Mouse (Mus musculus): ENCODE measurements around the gene Acot3.

DNA sequence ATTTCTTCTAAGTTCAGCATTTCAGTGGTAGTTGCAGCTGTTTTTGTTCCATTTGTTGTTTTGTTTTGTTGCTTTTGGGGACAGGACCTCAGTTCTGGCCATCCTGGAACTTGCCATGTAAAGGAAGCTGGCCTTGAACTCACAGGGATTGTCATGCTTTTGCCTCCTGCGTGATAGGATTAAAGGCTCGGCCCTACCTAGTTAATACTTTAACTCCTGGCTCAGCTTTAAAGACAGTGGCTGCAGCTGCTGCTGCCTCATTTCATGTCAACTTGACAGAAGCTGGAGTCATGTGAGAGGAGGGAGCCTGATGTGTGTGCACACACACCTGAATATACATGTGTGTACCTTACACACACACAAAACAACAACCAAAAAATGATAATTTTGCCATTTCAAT is 7.9 kb upstream of the Acot3 start:
- TF ChIP-seq CTCF (IDR thresholded peaks at IDR 0.05; ENCODE audit: insufficient read depth, low read length) (no peak), POLR2A (IDR thresholded peaks at IDR 0.05; ENCODE audit: borderline replicate concordance, extremely low read depth, low read depth, low read length) (no peak)
